12 mouse cellular contexts compared by ENCODE assay signal in genomic region chr11:59337955-59338735, GRCm38 (mm10). TPM values are rescaled to one million over a fixed set of nuclear protein-coding genes. Genes with fewer than 3 reads are reported as not detected.
A peak's percentile ranks its signal among the peaks of the same experiment; 100 is the strongest.
DNase-seq lines count a peak whose midpoint lies in the region; ATAC-seq lines count a peak whose summit lies in the region.
"Had no signal": no experiment of that assay in that cellular context is flagged by ENCODE, and none has a peak within 500 bp of the region (broad histone marks: within the 10 kb centered on the region; RNA-seq: fewer than 3 reads in every experiment).

No protein-coding gene starts in this region.

- 58% methylated on average over 13 of the region's 13 CpGs for WGBS in kidney, embryonic 15.5 days
- WGBS in heart, embryonic 14.5 days, result 40% methylated on average over 13 of the region's 13 CpGs
- WGBS in hindbrain, embryonic 12.5 days, result 69% methylated on average over 13 of the region's 13 CpGs

- DNase-seq in kidney, adult 11 months, result peak; percentile 47
- DNase-seq in right cerebral cortex, adult 18-20 months, result peak; percentile 43
- DNase-seq in right cerebral cortex, adult 2 months (ENCODE audit: low spot score in 2 of 2), result no peak
- DNase-seq in lung, postnatal 4 days, result peak; percentile 39 to 55
- no peak for DNase-seq in embryo, embryonic 10 days (ENCODE audit: low spot score)

- H3K27me3 ChIP-seq in kidney, embryonic 15.5 days, result no peaks in the 10 kb centered on the region
- no peaks in the 10 kb centered on the region for H3K27me3 ChIP-seq in heart, embryonic 14.5 days (ENCODE audit: control insufficient read depth, insufficient read depth, low read length)
- H3K27me3 ChIP-seq in hindbrain, embryonic 12.5 days, result 0 out of 2 replicates have a peak, but pooled peaks cover 3% of the 10 kb centered on the region
- H3K27me3 ChIP-seq: limb, embryonic 15.5 days had no signal

- H3K9me3 ChIP-seq in kidney, embryonic 15.5 days (replicated peaks), result no peaks in the 10 kb centered on the region
- no peaks in the 10 kb centered on the region for H3K9me3 ChIP-seq in heart, embryonic 14.5 days (ENCODE audit: control insufficient read depth, low read length)
- no peaks in the 10 kb centered on the region for H3K9me3 ChIP-seq in hindbrain, embryonic 12.5 days (replicated peaks)
- H3K9me3 ChIP-seq: limb, embryonic 15.5 days had no signal

- H3K4me3 ChIP-seq in kidney, embryonic 15.5 days (replicated peaks), result no peak overlapping the region
- no peak overlapping the region for H3K4me3 ChIP-seq in heart, embryonic 14.5 days (ENCODE audit: control insufficient read depth in 1 of 2, insufficient read depth in 1 of 2, low read depth in 1 of 2, low read length in 2 of 2)
- H3K4me3 ChIP-seq in hindbrain, embryonic 12.5 days, result no peak overlapping the region
- H3K4me3 ChIP-seq: limb, embryonic 15.5 days had no signal

- peaks cover 19% of the 10 kb centered on the region for H3K4me1 ChIP-seq in kidney, embryonic 15.5 days
- H3K4me1 ChIP-seq in heart, embryonic 14.5 days (ENCODE audit: control insufficient read depth in 2 of 2, insufficient read depth in 2 of 2, low read length in 2 of 2), result peaks cover 20% of the 10 kb centered on the region in 2 experiments
- peaks cover 7% of the 10 kb centered on the region; the same call in 1 of the 2 replicates for H3K4me1 ChIP-seq in hindbrain, embryonic 12.5 days

- H3K4me2 ChIP-seq in kidney, embryonic 15.5 days, result no peak overlapping the region
- H3K4me2 ChIP-seq in heart, embryonic 14.5 days (ENCODE audit: low read length), result 0 out of 2 replicates have a peak overlapping the region, but pooled peaks have one; percentile 13
- no peak overlapping the region for H3K4me2 ChIP-seq in hindbrain, embryonic 12.5 days (replicated peaks)
- H3K4me2 ChIP-seq: limb, embryonic 15.5 days; midbrain, embryonic 11.5 days had no signal

- H3K36me3 ChIP-seq in kidney, embryonic 15.5 days, result no peaks in the 10 kb centered on the region
- no peaks in the 10 kb centered on the region for H3K36me3 ChIP-seq in heart, embryonic 14.5 days (ENCODE audit: control insufficient read depth, insufficient read depth, low read length)
- no peaks in the 10 kb centered on the region for H3K36me3 ChIP-seq in hindbrain, embryonic 12.5 days
- H3K36me3 ChIP-seq: limb, embryonic 15.5 days had no signal

- no peak overlapping the region for H3K27ac ChIP-seq in kidney, embryonic 15.5 days
- peak overlapping the region; percentile 75 to 84 for H3K27ac ChIP-seq in heart, embryonic 14.5 days (replicated peaks in 1 of 2; ENCODE audit: control insufficient read depth in 1 of 2, insufficient read depth in 1 of 2, low read depth in 2 of 2, low read length in 2 of 2)
- H3K27ac ChIP-seq in hindbrain, embryonic 12.5 days, result no peak overlapping the region
- H3K27ac ChIP-seq: limb, embryonic 15.5 days had no signal

- H3K9ac ChIP-seq in kidney, embryonic 15.5 days, result no peak overlapping the region
- peak overlapping the region; percentile 30; the same call in 1 of the 2 replicates for H3K9ac ChIP-seq in heart, embryonic 14.5 days (ENCODE audit: low read length)
- H3K9ac ChIP-seq in hindbrain, embryonic 12.5 days, result no peak overlapping the region
- H3K9ac ChIP-seq: limb, embryonic 15.5 days had no signal

- no peak for ATAC-seq in kidney, embryonic 15.5 days (replicated peaks; ENCODE audit: low FRiP score)
- ATAC-seq in heart, embryonic 14.5 days (ENCODE audit: insufficient number of reproducible peaks, insufficient read depth, low FRiP score, low read depth), result no peak
- ATAC-seq in hindbrain, embryonic 12.5 days (ENCODE audit: low FRiP score), result no peak
- ATAC-seq: intestine, postnatal 0 days had no signal

RNA-seq across cellular contexts. Expression of gene Wnt9a, which starts 31.4 kb away (rescaled TPM):
- polyA plus RNA-seq in kidney, embryonic 15.5 days (2015; fragmentation: Nextera tagmentation; extraction: Ambion mirVana), result 1.6 and 2.1 TPM in 2 replicates
- polyA plus RNA-seq in heart, embryonic 14.5 days (2014; fragmentation: Nextera tagmentation; extraction: Ambion mirVana), result 0.97 and 1.2 TPM in 2 replicates
- polyA plus RNA-seq in hindbrain, embryonic 12.5 days (2016; fragmentation: Nextera tagmentation; extraction: Ambion mirVana), result 6.1 and 6.9 TPM in 2 replicates

RNA-seq across cellular contexts. Expression of gene Prss38, which starts 37.3 kb away (rescaled TPM):
- polyA plus RNA-seq in kidney, embryonic 15.5 days (2015; fragmentation: Nextera tagmentation; extraction: Ambion mirVana), result not detected in 2 replicates
- not detected in 2 replicates for polyA plus RNA-seq in heart, embryonic 14.5 days (2014; fragmentation: Nextera tagmentation; extraction: Ambion mirVana)
- polyA plus RNA-seq in hindbrain, embryonic 12.5 days (2016; fragmentation: Nextera tagmentation; extraction: Ambion mirVana), result not detected in 2 replicates
- polyA plus RNA-seq: forebrain, embryonic 11.5 days; intestine, postnatal 0 days; midbrain, embryonic 11.5 days had no signal

RNA-seq across cellular contexts. Expression of gene Wnt3a, which starts 47.6 kb away (rescaled TPM):
- polyA plus RNA-seq in kidney, embryonic 15.5 days (2015; fragmentation: Nextera tagmentation; extraction: Ambion mirVana), result not detected in 2 replicates
- not detected in 2 replicates for polyA plus RNA-seq in heart, embryonic 14.5 days (2014; fragmentation: Nextera tagmentation; extraction: Ambion mirVana)
- 5.0 and 8.0 TPM in 2 replicates for polyA plus RNA-seq in hindbrain, embryonic 12.5 days (2016; fragmentation: Nextera tagmentation; extraction: Ambion mirVana)
- polyA plus RNA-seq: intestine, postnatal 0 days had no signal

Comparison
In these comparisons a context has a peak if more than half of its experiments do, and no peak if none do; other contexts are left out.
1. DNase-seq: peak in kidney, adult 11 months (single experiment), right cerebral cortex, adult 18-20 months (single experiment) and lung, postnatal 4 days (2 of 2); none in right cerebral cortex, adult 2 months (0 of 2) and embryo, embryonic 10 days (single experiment).
2. H3K27ac ChIP-seq: peak in heart, embryonic 14.5 days (2 of 2); none in kidney, embryonic 15.5 days (single experiment) and hindbrain, embryonic 12.5 days (single experiment).